Mouse (Mus musculus) layer of hippocampus, adult 18-20 months (tissue): ENCODE measurements around the gene Olfr1315-ps1. TPM values are rescaled to one million over a fixed set of nuclear protein-coding genes. Genes with fewer than 3 reads are reported as not detected.

Experiments
- DNase-seq, 2 experiments: peaks; one replicate each; pipeline ENCODE4 v3.0.0; 2022; ENCODE audit warnings: low spot score in 2 of 2
- long read RNA-seq: library from polyadenylated mRNA; stranded (forward); transcript quantifications from one replicate; pipeline ENCODE4 v2.0.0, GENCODE M21; 2021
- total RNA-seq, 2 experiments: library from RNA; stranded (reverse); gene quantifications; 2 replicates each; pipeline ENCODE4 v1.2.3; 2021

Gene Olfr1315-ps1
- total RNA-seq = not detected
- long read RNA-seq = 0 reads

- DNase-seq = no peak
Measured at GRCm38 (mm10) chr2:112115340-112115739, at the start of gene Olfr1315-ps1. TSS of gene Olfr1315-ps1 (minus strand) at chr2:112115440.

GRCm38 (mm10) chr2:112153898-112154297 lies 38.7 kb upstream of the Olfr1315-ps1 start, which contains the start of gene Olfr1318:
TSS of gene Olfr1318 (plus strand) at chr2:112154198.
- no peak for DNase-seq

GRCm38 (mm10) chr2:112140029-112140428 lies 24.8 kb upstream of the Olfr1315-ps1 start, which contains the start of gene Olfr1317:
TSS of gene Olfr1317 (plus strand) at chr2:112140329.
- no peak for DNase-seq

GRCm38 (mm10) chr2:112134877-112135276 lies 19.6 kb upstream of the Olfr1315-ps1 start, which contains the start of gene Olfr1316:
TSS of gene Olfr1316 (minus strand) at chr2:112134977.
- no peak for DNase-seq

GRCm38 (mm10) chr2:112096681-112097080 lies 18.6 kb downstream of the Olfr1315-ps1 start, which contains the start of gene Olfr1314:
TSS of gene Olfr1314 (minus strand) at chr2:112096781.
- no peak for DNase-seq

GRCm38 (mm10) chr2:112077743-112078142 lies 37.5 kb downstream of the Olfr1315-ps1 start, which contains the start of gene Olfr1313:
TSS of gene Olfr1313 (minus strand) at chr2:112077843.
- DNase-seq = no peak

Other genes with a start within 250 kb of the Olfr1315-ps1 start
- gene Olfr1305, start 238.3 kb downstream of the Olfr1315-ps1 start, total RNA-seq = not detected
- gene Olfr1306, start 199.2 kb downstream of the Olfr1315-ps1 start, total RNA-seq = not detected
- under 1 TPM in 1 of 2 experiments, not detected in 1; 0.02 TPM for gene Olfr1307, start 166.0 kb downstream of the Olfr1315-ps1 start, total RNA-seq
- not detected for gene Olfr1308, start 150.5 kb downstream of the Olfr1315-ps1 start, total RNA-seq
- gene Olfr1309, start 125.2 kb downstream of the Olfr1315-ps1 start, total RNA-seq = not detected
- not detected for gene Olfr1310, start 102.7 kb downstream of the Olfr1315-ps1 start, total RNA-seq
- gene Olfr1311, start 91.0 kb downstream of the Olfr1315-ps1 start, total RNA-seq = not detected
- gene Olfr1312, start 65.2 kb downstream of the Olfr1315-ps1 start, total RNA-seq = not detected
- gene Olfr1313, start 37.6 kb downstream of the Olfr1315-ps1 start, total RNA-seq = not detected
- gene Olfr1314, start 18.7 kb downstream of the Olfr1315-ps1 start, total RNA-seq = not detected
- not detected for gene Olfr1316, start 19.5 kb upstream of the Olfr1315-ps1 start, total RNA-seq
- gene Olfr1317, start 24.9 kb upstream of the Olfr1315-ps1 start, total RNA-seq = not detected
- not detected for gene Olfr1318, start 38.8 kb upstream of the Olfr1315-ps1 start, total RNA-seq
- 10 to 100 TPM; 75.4 to 81.1 TPM for gene Lpcat4, start 124.0 kb upstream of the Olfr1315-ps1 start, total RNA-seq
- not detected for gene Nutm1, start 143.9 kb upstream of the Olfr1315-ps1 start, total RNA-seq
- gene Nop10, start 146.5 kb upstream of the Olfr1315-ps1 start, total RNA-seq = 10 to 100 TPM; 52.4 TPM
- gene Slc12a6, start 150.4 kb upstream of the Olfr1315-ps1 start, total RNA-seq = 100 to 1,000 TPM; 102 to 105 TPM
- gene Gm21985, start 150.9 kb upstream of the Olfr1315-ps1 start, total RNA-seq = 1 to 10 TPM; 2.0 to 3.8 TPM